Mouse (Mus musculus) limb, embryonic 10.5 days (tissue): Measurements from ENCODE around the gene Obscn. TPM values are rescaled to one million over a fixed set of nuclear protein-coding genes. Genes with fewer than 3 reads are reported as not detected.

Experiments
- DNase-seq: peaks from one replicate; pipeline ENCODE4 v3.0.0-alpha.2; 2017; ENCODE audit warnings: low spot score
- H3K27ac ChIP-seq: fragments of 300-500 bp; sonication (generic); 2 replicates; pipeline ENCODE4 v1.5.1; 2016; ENCODE audit warnings: mild to moderate bottlenecking
- H3K27me3 ChIP-seq: fragments of 300-500 bp; sonication (generic); 2 replicates; pipeline ENCODE4 v1.6.1; 2016; ENCODE audit warnings: low read depth, mild to moderate bottlenecking; ENCODE audit not compliant: poor library complexity, severe bottlenecking
- H3K36me3 ChIP-seq: fragments of 300-500 bp; sonication (generic); 2 replicates; pipeline ENCODE4 v1.6.1; 2016; ENCODE audit warnings: mild to moderate bottlenecking, moderate library complexity
- H3K4me1 ChIP-seq: fragments of 300-500 bp; sonication (generic); 2 replicates; pipeline ENCODE4 v1.6.1; 2016
- H3K4me3 ChIP-seq: fragments of 300-500 bp; sonication (generic); 2 replicates; pipeline ENCODE4 v1.5.1; 2016; ENCODE audit warnings: mild to moderate bottlenecking, moderate library complexity
- H3K9me3 ChIP-seq: fragments of 300-500 bp; sonication (generic); replicated peaks from 2 replicates; pipeline ENCODE4 v1.6.1; 2016; ENCODE audit warnings: mild to moderate bottlenecking
- WGBS: fragments of 180-500 bp; shearing (Covaris S2); methylation state at CpG from one replicate; pipeline ENCODE4 v1.1.7; 2016; 5-methylcytosine and 5-hydroxymethylcytosine counted together
- polyA plus RNA-seq: library from polyadenylated mRNA; unstranded; fragments of >200 nt; fragmentation: Nextera tagmentation; extraction: Ambion mirVana; gene quantifications from 2 replicates; pipeline ENCODE4 v1.2.1, GENCODE M21; 2016

The Obscn gene
- polyA plus RNA-seq, 1 experiment from 2014 or later, result 0.13 TPM

GRCm38 (mm10) chr11:58983691-58984341 lies 152.4 kb downstream of the Obscn start:
- no peaks in the 10 kb centered on the region for H3K27me3 ChIP-seq
- no peak for DNase-seq
- H3K36me3 ChIP-seq, result peaks cover 84% of the 10 kb centered on the region
- H3K9me3 ChIP-seq, result no peaks in the 10 kb centered on the region
- 91% methylated on average over 6 of the region's 6 CpGs for WGBS
- no peak overlapping the region for H3K27ac ChIP-seq
- H3K4me3 ChIP-seq, result no peak overlapping the region
- peaks cover 20% of the 10 kb centered on the region for H3K4me1 ChIP-seq

DNA sequence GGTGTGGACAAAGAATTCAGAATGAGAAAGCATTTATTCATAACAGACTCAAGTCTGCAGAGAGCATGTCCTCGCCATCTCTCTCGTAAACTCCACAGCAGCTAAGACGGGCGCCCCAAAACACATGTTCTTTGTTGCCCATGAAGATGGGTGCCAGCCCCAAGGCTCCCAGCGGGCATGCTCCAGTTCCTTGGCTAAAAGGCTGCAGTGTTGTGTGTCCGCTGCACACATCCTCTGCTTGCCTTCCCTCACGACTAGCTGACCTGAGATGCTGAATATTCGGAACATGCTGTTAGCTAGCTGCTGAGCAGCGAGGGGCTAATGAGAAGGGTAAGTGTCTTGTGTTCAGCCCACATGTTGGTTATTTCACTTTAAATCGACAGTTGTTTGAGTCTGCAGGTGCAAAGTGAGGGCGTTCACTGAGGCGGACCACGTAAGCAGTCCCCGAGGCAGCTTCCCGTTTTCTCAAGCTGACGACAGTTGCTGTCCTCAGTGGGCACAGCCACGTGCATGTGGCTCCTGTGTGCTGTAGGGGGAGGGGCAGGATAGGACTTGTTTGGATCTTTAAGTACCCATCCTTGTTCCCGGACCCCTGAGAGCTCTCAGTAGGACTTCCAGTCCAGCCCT lies 153.6 kb downstream of the Obscn start:
- H3K4me3 ChIP-seq, result no peak overlapping the region

DNA sequence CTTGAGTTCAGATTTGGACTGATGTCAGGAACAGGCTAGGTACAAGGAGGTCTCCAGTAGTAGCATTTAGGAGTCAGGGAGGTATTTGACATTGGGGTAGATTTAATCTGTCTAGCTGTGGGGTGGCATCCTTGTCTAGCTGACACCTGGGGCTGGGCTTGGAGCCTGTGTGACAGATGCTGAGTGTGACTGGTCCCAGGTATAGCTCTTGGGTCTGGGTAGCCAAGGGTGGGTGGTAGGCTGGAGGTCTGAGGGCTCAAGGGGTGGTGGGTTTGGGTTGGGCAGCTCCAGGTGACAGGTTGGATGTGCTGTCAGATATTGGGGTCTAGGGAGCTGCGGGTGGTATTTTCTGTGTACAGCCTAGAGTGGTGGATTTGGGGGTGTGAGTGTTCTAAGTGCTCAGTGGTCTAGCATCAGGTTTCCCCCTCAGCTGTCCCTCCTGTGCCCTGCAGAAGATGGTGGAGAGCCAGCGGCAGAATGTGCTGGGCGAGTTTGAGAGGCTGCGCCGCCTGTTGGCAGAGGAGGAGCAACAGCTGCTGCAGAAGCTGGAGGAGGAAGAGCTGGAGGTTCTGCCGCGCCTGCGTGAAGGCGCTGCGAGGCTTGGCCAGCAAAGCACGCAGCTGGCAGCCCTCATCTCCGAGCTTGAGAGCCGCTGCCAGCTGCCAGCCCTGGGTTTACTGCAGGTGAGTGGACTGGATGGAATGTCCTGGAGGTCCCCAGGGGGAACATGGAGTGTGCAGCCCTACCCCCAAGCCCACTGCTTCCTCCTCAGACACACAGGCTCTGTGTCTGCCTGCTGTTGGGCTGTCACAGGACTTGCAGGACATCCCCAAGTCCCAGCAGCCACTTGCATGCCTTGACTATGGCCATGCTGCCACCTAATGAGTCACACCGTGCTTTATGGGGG lies 154.4 kb downstream of the Obscn start:
- Histone ChIP-seq H3K36me3 (peaks cover 64% of the 10 kb centered on the region), H3K27ac (no peak overlapping the region), H3K4me3 (no peak overlapping the region), H3K9me3 (no peaks in the 10 kb centered on the region), H3K27me3 (no peaks in the 10 kb centered on the region), H3K4me1 (peaks cover 29% of the 10 kb centered on the region)
- DNase-seq, result no peak
- 65% methylated on average over 14 of the region's 14 CpGs for WGBS

More for the DNA sequence above, 153.6 kb downstream of the Obscn start:
- DNase-seq, result no peak
- no peak overlapping the region for H3K27ac ChIP-seq
- H3K4me1 ChIP-seq, result peaks cover 26% of the 10 kb centered on the region
- WGBS, result 93% methylated on average over 18 of the region's 18 CpGs
- H3K36me3 ChIP-seq, result peaks cover 71% of the 10 kb centered on the region
- H3K27me3 ChIP-seq, result no peaks in the 10 kb centered on the region
- no peaks in the 10 kb centered on the region for H3K9me3 ChIP-seq

DNA sequence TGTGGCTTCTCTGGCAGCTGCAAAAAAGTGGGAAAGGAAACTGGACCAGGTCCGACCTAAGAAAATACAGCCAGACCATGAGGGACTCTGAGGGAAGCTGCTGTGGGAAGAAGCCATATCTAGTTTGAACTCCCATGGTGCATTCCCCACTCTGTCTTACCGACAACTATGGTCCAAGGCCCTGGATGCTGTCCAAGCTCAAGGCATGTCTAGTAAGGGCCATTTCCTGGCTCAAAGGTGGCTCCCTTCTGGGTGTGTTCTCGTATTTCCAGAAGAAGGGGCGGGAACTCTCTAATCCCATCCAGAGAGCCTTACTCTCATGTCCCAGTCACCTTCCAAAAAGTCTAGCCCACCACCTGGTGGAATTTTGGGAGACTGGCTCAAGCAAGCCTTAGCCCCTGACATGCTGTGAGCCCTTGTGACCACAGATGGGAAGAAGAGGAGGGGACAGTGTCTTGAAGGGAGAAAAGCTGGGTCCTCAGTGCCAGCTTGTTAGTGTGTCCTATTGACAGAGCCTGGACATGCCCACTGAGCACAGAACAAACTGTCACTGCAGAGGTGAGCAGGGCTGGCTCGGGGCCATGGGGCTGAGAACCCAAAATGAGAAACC lies 155.7 kb downstream of the Obscn start:
- Histone ChIP-seq H3K4me1 (peaks cover 33% of the 10 kb centered on the region), H3K36me3 (peaks cover 55% of the 10 kb centered on the region), H3K4me3 (no peak overlapping the region), H3K27ac (no peak overlapping the region), H3K27me3 (no peaks in the 10 kb centered on the region), H3K9me3 (no peaks in the 10 kb centered on the region)
- no peak for DNase-seq
- 70% methylated on average over 5 of the region's 5 CpGs for WGBS

DNA sequence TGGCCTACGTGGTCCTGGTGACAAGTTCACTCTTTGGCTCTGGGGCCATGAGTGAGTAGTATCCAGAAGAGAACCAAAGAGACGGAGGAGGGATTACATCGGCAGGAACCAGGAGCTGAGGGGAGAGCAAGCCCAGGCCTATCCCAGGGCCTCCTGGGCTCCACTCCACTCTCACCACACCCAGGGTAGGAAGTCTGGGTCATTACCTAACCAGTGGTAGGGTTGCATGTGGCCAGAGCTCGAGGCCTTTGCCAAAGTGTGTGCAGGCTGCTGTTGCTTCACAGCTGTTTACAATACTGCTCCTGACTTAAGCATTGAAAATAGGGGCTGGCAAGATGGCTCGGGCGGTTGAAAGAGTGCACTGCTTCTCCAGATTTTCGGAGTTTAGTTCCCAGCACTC lies 156.5 kb downstream of the Obscn start:
- Histone ChIP-seq H3K4me1 (peaks cover 33% of the 10 kb centered on the region), H3K27me3 (no peaks in the 10 kb centered on the region), H3K36me3 (peaks cover 55% of the 10 kb centered on the region), H3K27ac (no peak overlapping the region), H3K4me3 (peak overlapping the region; percentile 81), H3K9me3 (no peaks in the 10 kb centered on the region)
- no peak for DNase-seq
- 83% methylated on average over 7 of the region's 7 CpGs for WGBS

- WGBS, result 83% methylated on average over 3 of the region's 3 CpGs
- peaks cover 33% of the 10 kb centered on the region for H3K4me1 ChIP-seq
- no peak for DNase-seq
- peak overlapping the region; percentile 81 for H3K4me3 ChIP-seq
- no peak overlapping the region for H3K27ac ChIP-seq
- H3K27me3 ChIP-seq, result no peaks in the 10 kb centered on the region
- no peaks in the 10 kb centered on the region for H3K9me3 ChIP-seq
- H3K36me3 ChIP-seq, result peaks cover 55% of the 10 kb centered on the region
Observed at GRCm38 (mm10) chr11:58979183-58979582, 157.0 kb downstream of the Obscn start.

- H3K27ac ChIP-seq, result peak overlapping the region; percentile 88
- WGBS, result 8% methylated on average over 5 of the region's 5 CpGs
- peaks cover 54% of the 10 kb centered on the region for H3K36me3 ChIP-seq
- H3K9me3 ChIP-seq, result no peaks in the 10 kb centered on the region
- peaks cover 33% of the 10 kb centered on the region for H3K4me1 ChIP-seq
- no peak for DNase-seq
- peak overlapping the region; percentile 81 for H3K4me3 ChIP-seq
- no peaks in the 10 kb centered on the region for H3K27me3 ChIP-seq
Observed at GRCm38 (mm10) chr11:58978706-58979030, 157.5 kb downstream of the Obscn start.

- Histone ChIP-seq H3K9me3 (no peaks in the 10 kb centered on the region), H3K4me3 (peak within 1 kb of the TSS; percentile 81), H3K36me3 (peaks cover 49% of the 10 kb centered on the region), H3K4me1 (peaks cover 33% of the 10 kb centered on the region), H3K27me3 (no peaks in the 10 kb centered on the region), H3K27ac (peak within 1 kb of the TSS; percentile 88)
- DNase-seq, result peak; percentile 84
- under 1% methylated on average over 64 of the region's 64 CpGs for WGBS
Observed at GRCm38 (mm10) chr11:58978027-58978705, 158.0 kb downstream of the Obscn start, which contains the start of gene Trim11. Gene Trim11, plus strand, starts transcription at chr11:58978093.

GRCm38 (mm10) chr11:58977607-58978026 lies 158.6 kb downstream of the Obscn start:
- no peaks in the 10 kb centered on the region for H3K9me3 ChIP-seq
- no peak for DNase-seq
- H3K4me1 ChIP-seq, result peaks cover 33% of the 10 kb centered on the region
- WGBS, result under 1% methylated on average over 21 of the region's 21 CpGs
- no peaks in the 10 kb centered on the region for H3K27me3 ChIP-seq
- H3K4me3 ChIP-seq, result peak overlapping the region; percentile 81
- H3K27ac ChIP-seq, result peak overlapping the region; percentile 88
- H3K36me3 ChIP-seq, result peaks cover 45% of the 10 kb centered on the region

DNA sequence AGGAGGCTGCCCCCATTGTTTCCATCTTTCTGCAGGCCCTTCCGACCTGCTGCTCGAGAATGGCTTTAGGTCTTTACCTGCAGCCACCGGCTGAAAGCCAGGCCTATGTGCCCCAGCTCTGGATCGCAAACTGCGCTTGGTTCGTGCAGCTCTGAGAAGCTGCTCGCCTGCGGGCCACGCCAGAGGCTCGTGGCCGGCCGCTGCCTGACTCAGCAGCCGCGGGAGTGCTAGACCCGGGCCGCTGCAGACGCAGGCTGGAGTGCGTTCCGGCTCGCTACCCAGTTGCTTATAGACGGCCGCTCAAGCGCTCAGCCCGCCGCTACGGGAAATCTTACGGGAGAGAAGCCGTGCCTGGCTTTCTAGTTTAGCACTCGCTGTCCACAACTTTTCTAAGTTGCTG lies 159.1 kb downstream of the Obscn start:
- under 1% methylated on average over 29 of the region's 29 CpGs for WGBS
- peak overlapping the region; percentile 88 for H3K27ac ChIP-seq
- H3K4me3 ChIP-seq, result peak overlapping the region; percentile 81
- H3K36me3 ChIP-seq, result peaks cover 45% of the 10 kb centered on the region
- H3K9me3 ChIP-seq, result no peaks in the 10 kb centered on the region
- no peaks in the 10 kb centered on the region for H3K27me3 ChIP-seq
- peak; percentile 62 for DNase-seq
- H3K4me1 ChIP-seq, result peaks cover 33% of the 10 kb centered on the region

DNA sequence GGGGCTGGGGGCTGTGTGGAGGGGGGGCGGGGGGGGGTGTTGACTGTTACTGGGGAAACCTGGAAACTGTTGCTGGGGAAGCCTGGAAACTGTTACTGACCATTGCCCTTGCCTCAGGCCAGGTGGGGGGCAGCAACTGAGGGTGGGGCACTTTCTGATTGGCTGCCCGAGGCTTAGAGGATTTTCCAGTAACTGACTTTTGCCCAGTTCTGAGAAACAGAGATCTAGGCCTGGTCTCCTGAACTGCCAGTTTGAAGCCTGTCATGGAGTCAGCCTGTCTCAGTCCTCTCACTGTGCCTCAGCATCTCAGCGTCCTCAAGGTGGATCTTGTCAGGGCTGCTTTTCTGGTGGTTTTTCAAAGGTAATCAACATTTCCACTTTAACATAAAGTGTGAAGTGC lies 161.8 kb downstream of the Obscn start:
- no peak for DNase-seq
- 91% methylated on average over 3 of the region's 3 CpGs for WGBS
- H3K27ac ChIP-seq, result no peak overlapping the region
- peaks cover 56% of the 10 kb centered on the region for H3K36me3 ChIP-seq
- no peaks in the 10 kb centered on the region for H3K27me3 ChIP-seq
- peaks cover 19% of the 10 kb centered on the region for H3K4me1 ChIP-seq
- no peaks in the 10 kb centered on the region for H3K9me3 ChIP-seq
- H3K4me3 ChIP-seq, result no peak overlapping the region

DNA sequence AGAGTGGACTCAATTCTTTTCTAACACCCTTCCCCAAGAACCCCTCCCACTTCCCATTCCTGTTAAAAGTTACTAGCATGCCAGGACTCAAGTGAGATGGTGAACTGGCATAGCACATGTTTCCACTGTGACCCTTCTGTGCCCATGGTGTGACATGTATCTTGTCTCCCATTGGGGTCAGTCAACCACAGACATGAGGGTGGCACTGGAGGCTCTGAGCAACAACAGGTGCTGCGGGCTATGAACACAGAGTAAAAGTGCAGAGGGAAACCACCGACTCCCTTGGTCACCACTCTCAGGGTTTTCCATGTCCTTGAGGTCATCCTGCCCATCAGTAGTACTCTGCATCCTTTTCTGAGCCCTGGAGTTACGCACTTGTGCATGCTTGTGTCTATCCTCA lies 164.4 kb downstream of the Obscn start:
- 99% methylated on average over 3 of the region's 3 CpGs for WGBS
- H3K36me3 ChIP-seq, result peaks cover 77% of the 10 kb centered on the region
- H3K4me1 ChIP-seq, result peaks cover 4% of the 10 kb centered on the region; the same call in 1 of the 2 replicates

More for the DNA sequence above, 164.4 kb downstream of the Obscn start:
- DNase-seq, result no peak
- Histone ChIP-seq H3K27me3 (no peaks in the 10 kb centered on the region), H3K9me3 (no peaks in the 10 kb centered on the region), H3K27ac (no peak overlapping the region), H3K4me3 (no peak overlapping the region)
